Mouse (Mus musculus): ENCODE measurements around the gene Hrh2. TPM values are rescaled to one million over a fixed set of nuclear protein-coding genes. Genes with fewer than 3 reads are reported as not detected.

Gene Hrh2
- polyA plus RNA-seq, 1 experiment: 0.53 TPM

DNA sequence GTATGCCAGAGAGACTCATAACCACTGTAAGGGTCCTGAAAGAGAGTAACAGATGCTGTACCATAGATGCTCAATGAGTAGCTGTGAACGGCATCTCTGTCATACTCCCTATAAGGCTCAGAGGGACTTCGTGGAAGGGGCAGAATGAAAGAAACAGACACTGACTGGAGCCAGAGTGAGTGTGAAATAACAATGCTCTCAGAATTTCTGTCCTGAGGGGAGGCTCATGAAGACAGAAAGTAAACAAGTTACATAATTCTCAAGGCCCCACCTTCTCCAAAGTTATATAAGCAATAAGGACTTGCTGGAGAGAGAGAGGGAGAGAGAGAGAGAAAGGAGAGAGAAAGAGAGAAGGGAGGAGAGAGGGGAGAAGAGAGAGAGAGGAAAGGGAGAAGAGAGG lies 36.1 kb upstream of the Hrh2 start:
- no peak for DNase-seq
- Histone ChIP-seq H3K4me3 (ENCODE audit: insufficient read depth, low read depth, low read length) (no peak overlapping the region), H3K4me1 (ENCODE audit: control insufficient read depth, insufficient read depth, low read length) (no peaks in the 10 kb centered on the region), H3K27ac (ENCODE audit: insufficient read depth, low read depth, low read length) (no peak overlapping the region), H3K27me3 (replicated peaks; ENCODE audit: control insufficient read depth, insufficient read depth, low read length) (no peaks in the 10 kb centered on the region), H3K36me3 (ENCODE audit: control insufficient read depth, insufficient read depth, low read length) (no peaks in the 10 kb centered on the region)
- 89% methylated on average over 2 of the region's 2 CpGs for WGBS
- no peak for TF ChIP-seq CTCF (conservative IDR thresholded peaks at IDR 0.05; ENCODE audit: insufficient read depth, insufficient read length, low read depth, low read length)
- no peak for TF ChIP-seq POLR2A (IDR thresholded peaks at IDR 0.05; ENCODE audit: low read depth, low read length)

DNA sequence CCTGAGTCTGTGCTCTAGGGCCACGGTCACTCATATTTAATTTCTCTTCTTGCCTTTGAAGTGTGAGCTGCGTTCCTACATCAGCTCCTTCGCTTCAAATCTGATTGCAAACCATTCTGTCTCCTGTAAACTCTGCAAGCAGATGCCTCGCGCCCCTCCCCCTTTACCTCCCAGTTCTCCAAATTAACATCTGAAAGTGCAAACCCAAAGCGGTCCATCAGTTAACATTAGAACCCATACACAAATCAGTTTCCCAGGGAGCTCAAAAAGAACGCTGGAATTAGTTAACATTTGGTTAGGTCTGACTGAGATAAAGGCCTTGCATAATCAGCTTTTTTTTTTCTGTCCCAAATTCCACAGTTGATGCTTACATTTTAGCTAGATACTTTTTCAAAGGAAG lies 32.7 kb upstream of the Hrh2 start:
- no peak for DNase-seq
- TF ChIP-seq CTCF (conservative IDR thresholded peaks at IDR 0.05; ENCODE audit: insufficient read depth, insufficient read length, low read depth, low read length): no peak
- TF ChIP-seq POLR2A (IDR thresholded peaks at IDR 0.05; ENCODE audit: low read depth, low read length): no peak
- H3K4me3 ChIP-seq (ENCODE audit: insufficient read depth, low read depth, low read length): no peak overlapping the region
- H3K4me1 ChIP-seq (ENCODE audit: control insufficient read depth, insufficient read depth, low read length): no peaks in the 10 kb centered on the region
- no peaks in the 10 kb centered on the region for H3K36me3 ChIP-seq (ENCODE audit: control insufficient read depth, insufficient read depth, low read length)
- no peaks in the 10 kb centered on the region for H3K27me3 ChIP-seq (replicated peaks; ENCODE audit: control insufficient read depth, insufficient read depth, low read length)
- H3K27ac ChIP-seq (ENCODE audit: insufficient read depth, low read depth, low read length): no peak overlapping the region
- 34% methylated on average over 7 of the region's 7 CpGs for WGBS

DNA sequence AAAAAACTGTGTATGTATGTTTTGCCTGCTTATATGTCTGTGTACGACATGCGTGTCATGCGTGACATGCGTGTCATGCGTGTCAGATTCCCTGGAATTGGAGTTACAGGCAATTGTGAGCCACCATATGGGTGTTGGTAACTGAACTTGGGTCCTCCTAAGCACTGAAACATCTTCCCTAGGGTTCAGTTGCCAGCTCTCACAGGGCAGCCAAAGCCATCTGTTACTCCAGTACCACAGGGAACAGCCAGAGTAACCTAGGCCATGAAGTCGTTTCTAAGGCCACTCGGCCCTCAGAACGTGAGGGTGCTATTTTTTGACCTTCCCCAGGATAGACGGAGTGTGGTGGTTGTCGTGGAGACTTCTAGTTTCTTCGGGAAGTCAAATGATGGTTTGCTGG lies 32.2 kb upstream of the Hrh2 start:
- Histone ChIP-seq H3K27ac (ENCODE audit: insufficient read depth, low read depth, low read length) (no peak overlapping the region), H3K4me1 (ENCODE audit: control insufficient read depth, insufficient read depth, low read length) (no peaks in the 10 kb centered on the region), H3K36me3 (ENCODE audit: control insufficient read depth, insufficient read depth, low read length) (no peaks in the 10 kb centered on the region), H3K27me3 (replicated peaks; ENCODE audit: control insufficient read depth, insufficient read depth, low read length) (no peaks in the 10 kb centered on the region), H3K4me3 (ENCODE audit: insufficient read depth, low read depth, low read length) (no peak overlapping the region)
- TF ChIP-seq POLR2A (IDR thresholded peaks at IDR 0.05; ENCODE audit: low read depth, low read length) (no peak), CTCF (conservative IDR thresholded peaks at IDR 0.05; ENCODE audit: insufficient read depth, insufficient read length, low read depth, low read length) (no peak)
- DNase-seq: no peak
- 71% methylated on average over 11 of the region's 11 CpGs for WGBS

DNA sequence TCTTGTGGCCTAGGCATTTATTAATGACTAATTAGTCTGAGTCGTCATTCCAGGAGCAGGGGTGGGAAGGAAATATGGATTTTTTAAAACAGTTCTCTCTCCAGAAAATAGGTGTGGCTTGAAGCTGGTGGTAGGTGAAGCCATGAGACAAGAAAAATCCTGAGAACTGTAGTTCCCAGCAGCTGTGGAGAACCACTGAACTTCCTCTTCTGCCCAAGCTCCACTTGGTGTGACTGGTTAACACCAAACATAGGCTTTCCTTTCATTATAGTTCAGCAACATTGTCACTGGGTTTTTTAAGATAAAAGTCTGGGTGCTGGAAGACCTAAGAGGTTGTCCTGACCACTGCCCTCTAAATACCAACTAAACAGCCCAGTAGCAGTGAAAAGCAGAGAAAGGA lies 31.4 kb upstream of the Hrh2 start:
- no peaks in the 10 kb centered on the region for H3K27me3 ChIP-seq (replicated peaks; ENCODE audit: control insufficient read depth, insufficient read depth, low read length)
- H3K36me3 ChIP-seq (ENCODE audit: control insufficient read depth, insufficient read depth, low read length): no peaks in the 10 kb centered on the region
- H3K4me3 ChIP-seq (ENCODE audit: insufficient read depth, low read depth, low read length): no peak overlapping the region
- 25% methylated on average over 1 of the region's 1 CpGs for WGBS
- no peak overlapping the region for H3K27ac ChIP-seq (ENCODE audit: insufficient read depth, low read depth, low read length)
- TF ChIP-seq CTCF (conservative IDR thresholded peaks at IDR 0.05; ENCODE audit: insufficient read depth, insufficient read length, low read depth, low read length) (no peak), POLR2A (IDR thresholded peaks at IDR 0.05; ENCODE audit: low read depth, low read length) (no peak)
- no peak for DNase-seq
- H3K4me1 ChIP-seq (ENCODE audit: control insufficient read depth, insufficient read depth, low read length): no peaks in the 10 kb centered on the region

DNA sequence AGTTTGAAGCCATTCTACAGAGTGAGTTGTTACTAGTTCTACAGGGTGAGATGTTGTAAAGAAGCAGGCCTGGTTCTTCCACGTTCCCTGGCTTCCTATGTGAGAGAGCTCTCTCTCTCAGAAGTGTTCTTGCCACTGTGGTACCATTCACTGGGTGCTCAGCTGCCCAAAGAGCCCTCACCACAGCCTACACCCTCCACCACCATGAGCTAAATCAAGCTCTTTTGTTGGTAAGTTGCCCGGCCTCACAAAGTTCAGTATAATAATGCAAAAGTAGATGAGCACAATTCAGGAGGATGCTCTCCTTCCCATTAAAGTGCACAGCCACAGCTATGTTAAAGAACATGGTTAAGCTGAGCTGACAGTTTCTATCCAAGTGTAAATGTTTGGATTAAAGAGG lies 30.4 kb upstream of the Hrh2 start:
- Histone ChIP-seq H3K36me3 (ENCODE audit: control insufficient read depth, insufficient read depth, low read length) (no peaks in the 10 kb centered on the region), H3K4me3 (ENCODE audit: insufficient read depth, low read depth, low read length) (no peak overlapping the region), H3K27ac (ENCODE audit: insufficient read depth, low read depth, low read length) (no peak overlapping the region), H3K4me1 (ENCODE audit: control insufficient read depth, insufficient read depth, low read length) (no peaks in the 10 kb centered on the region), H3K27me3 (replicated peaks; ENCODE audit: control insufficient read depth, insufficient read depth, low read length) (no peaks in the 10 kb centered on the region)
- WGBS: 91% methylated on average over 2 of the region's 2 CpGs
- DNase-seq: no peak
- TF ChIP-seq POLR2A (IDR thresholded peaks at IDR 0.05; ENCODE audit: low read depth, low read length): no peak
- TF ChIP-seq CTCF (conservative IDR thresholded peaks at IDR 0.05; ENCODE audit: insufficient read depth, insufficient read length, low read depth, low read length): no peak

DNA sequence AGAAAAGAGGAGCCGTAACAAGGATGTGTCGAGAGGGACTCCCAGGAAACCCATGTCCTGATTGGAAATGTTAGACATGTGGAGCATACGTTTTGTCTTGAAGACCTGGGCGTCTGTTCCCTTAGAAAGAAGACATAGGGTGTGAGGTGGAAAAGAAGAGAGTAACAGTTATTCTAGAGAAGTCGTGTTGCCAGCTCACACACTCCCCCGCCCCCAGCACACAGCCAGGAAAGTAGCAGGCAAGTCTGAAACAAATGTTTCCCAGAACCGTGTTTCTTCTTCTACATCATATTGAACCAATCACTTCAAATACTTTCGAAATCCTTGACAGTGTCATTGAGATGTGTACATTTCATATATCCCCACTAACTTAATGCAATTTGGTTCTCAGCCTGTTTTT lies 28.6 kb upstream of the Hrh2 start:
- Histone ChIP-seq H3K27ac (ENCODE audit: insufficient read depth, low read depth, low read length) (no peak overlapping the region), H3K4me3 (ENCODE audit: insufficient read depth, low read depth, low read length) (no peak overlapping the region), H3K4me1 (ENCODE audit: control insufficient read depth, insufficient read depth, low read length) (no peaks in the 10 kb centered on the region), H3K36me3 (ENCODE audit: control insufficient read depth, insufficient read depth, low read length) (no peaks in the 10 kb centered on the region), H3K27me3 (replicated peaks; ENCODE audit: control insufficient read depth, insufficient read depth, low read length) (no peaks in the 10 kb centered on the region)
- no peak for DNase-seq
- WGBS: 81% methylated on average over 8 of the region's 8 CpGs
- TF ChIP-seq POLR2A (IDR thresholded peaks at IDR 0.05; ENCODE audit: low read depth, low read length): no peak
- no peak for TF ChIP-seq CTCF (conservative IDR thresholded peaks at IDR 0.05; ENCODE audit: insufficient read depth, insufficient read length, low read depth, low read length)

DNA sequence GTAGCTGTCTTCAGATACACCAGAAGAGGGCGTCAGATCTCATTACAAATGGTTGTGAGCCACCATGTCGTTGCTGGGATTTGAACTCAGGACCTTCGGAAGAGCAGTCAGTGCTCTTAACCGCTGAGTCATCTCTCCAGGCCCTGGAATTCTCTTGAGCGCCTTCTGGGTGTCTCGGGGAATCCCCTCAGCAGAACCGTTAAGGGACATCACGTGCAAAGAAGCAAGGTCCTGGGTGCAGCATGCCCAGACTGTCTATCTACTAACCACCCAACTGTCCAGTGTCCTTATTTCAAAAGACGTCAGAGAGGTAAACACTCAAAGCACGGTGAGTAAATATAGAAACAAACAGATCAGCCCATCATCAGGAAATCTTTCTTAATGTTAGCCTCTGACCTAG lies 27.5 kb upstream of the Hrh2 start:
- H3K27ac ChIP-seq (ENCODE audit: insufficient read depth, low read depth, low read length): no peak overlapping the region
- no peak overlapping the region for H3K4me3 ChIP-seq (ENCODE audit: insufficient read depth, low read depth, low read length)
- DNase-seq: no peak
- WGBS: 84% methylated on average over 10 of the region's 10 CpGs
- TF ChIP-seq CTCF (conservative IDR thresholded peaks at IDR 0.05; ENCODE audit: insufficient read depth, insufficient read length, low read depth, low read length) (no peak), POLR2A (IDR thresholded peaks at IDR 0.05; ENCODE audit: low read depth, low read length) (no peak)
- no peaks in the 10 kb centered on the region for H3K36me3 ChIP-seq (ENCODE audit: control insufficient read depth, insufficient read depth, low read length)
- H3K27me3 ChIP-seq (replicated peaks; ENCODE audit: control insufficient read depth, insufficient read depth, low read length): no peaks in the 10 kb centered on the region
- no peaks in the 10 kb centered on the region for H3K4me1 ChIP-seq (ENCODE audit: control insufficient read depth, insufficient read depth, low read length)

DNA sequence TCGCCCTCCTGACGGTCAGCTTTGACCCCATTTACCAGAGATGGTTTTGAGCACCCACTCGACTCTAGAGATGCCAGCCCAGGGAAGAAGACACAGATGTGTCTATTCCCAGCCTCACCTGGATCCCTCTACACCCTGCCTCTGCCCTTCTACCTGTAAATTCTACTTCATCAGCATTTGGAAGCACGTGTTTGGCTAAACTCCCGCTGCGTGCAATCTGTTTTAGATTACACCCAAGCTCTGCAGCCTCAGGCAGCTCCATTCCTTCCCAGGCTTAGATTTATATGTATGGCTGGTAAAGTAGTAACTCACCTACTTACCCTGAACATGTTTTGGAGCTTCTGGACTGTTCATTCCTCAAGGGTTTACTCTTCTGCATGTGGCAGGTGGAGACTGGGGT lies 26.9 kb upstream of the Hrh2 start:
- TF ChIP-seq POLR2A (IDR thresholded peaks at IDR 0.05; ENCODE audit: low read depth, low read length) (no peak), CTCF (conservative IDR thresholded peaks at IDR 0.05; ENCODE audit: insufficient read depth, insufficient read length, low read depth, low read length) (no peak)
- H3K36me3 ChIP-seq (ENCODE audit: control insufficient read depth, insufficient read depth, low read length): no peaks in the 10 kb centered on the region
- no peak overlapping the region for H3K27ac ChIP-seq (ENCODE audit: insufficient read depth, low read depth, low read length)
- 77% methylated on average over 6 of the region's 6 CpGs for WGBS
- no peaks in the 10 kb centered on the region for H3K27me3 ChIP-seq (replicated peaks; ENCODE audit: control insufficient read depth, insufficient read depth, low read length)
- no peak overlapping the region for H3K4me3 ChIP-seq (ENCODE audit: insufficient read depth, low read depth, low read length)
- DNase-seq: no peak
- H3K4me1 ChIP-seq (ENCODE audit: control insufficient read depth, insufficient read depth, low read length): no peaks in the 10 kb centered on the region

Measured in kidney, adult 2 months (tissue).